Mouse (Mus musculus): ENCODE results near the gene Dock10. TPM values are rescaled to one million over a fixed set of nuclear protein-coding genes. Genes with fewer than 3 reads are reported as not detected.

Gene Dock10
- not detected in 2 replicates for polyA plus RNA-seq (2012; ENCODE audit: insufficient read depth, insufficient read length, low replicate concordance, missing spikeins)

DNA sequence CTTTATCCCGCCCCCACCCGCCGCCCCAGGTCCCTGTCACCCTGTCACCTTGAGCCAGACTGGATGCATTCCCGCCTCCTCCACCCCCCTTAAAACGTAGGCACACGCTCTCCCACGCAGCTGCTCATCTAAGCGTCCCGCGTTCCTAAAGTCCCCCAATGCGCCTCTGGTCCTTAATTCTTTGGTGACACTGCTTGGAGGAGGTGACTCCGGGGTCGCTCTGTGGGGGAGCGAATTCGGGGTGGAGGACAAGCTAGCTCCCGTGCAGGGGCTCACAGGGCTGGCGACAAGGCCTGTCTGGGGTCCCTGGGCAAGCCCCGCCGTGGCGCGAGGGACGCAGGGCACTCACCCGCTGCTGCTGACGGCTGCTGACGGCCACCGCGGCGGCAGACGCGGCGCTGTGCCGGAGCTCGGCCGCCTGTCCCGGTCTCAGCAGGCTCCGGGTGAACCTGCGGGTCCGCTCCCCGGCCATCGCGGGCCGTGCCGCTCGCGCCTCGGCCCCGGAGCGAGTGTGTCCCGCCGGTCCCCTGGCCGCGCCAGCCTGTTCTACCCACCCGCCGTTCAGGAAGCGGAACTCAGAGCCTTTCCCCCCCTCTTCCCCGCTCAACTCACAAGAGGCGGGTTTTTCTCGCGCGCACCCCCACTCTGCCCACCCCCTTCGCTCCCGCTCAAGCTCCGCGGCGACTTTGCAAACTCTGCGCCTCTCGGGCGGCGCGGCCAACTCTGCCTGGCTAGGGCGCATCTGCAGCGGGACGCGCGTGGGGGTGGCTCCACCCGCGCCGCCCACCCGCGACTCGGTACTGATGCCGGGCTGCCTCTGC is at the start of gene Dock10:
TSS of gene Dock10 (minus strand) at position 551 of the 821 bp plus-strand sequence.
- TF ChIP-seq POLR2A (IDR thresholded peaks at IDR 0.05; ENCODE audit: insufficient read depth, low read depth, low read length), result no peak; the same call in 1 of the 2 replicates
- peak; percentile 12; the same call in 1 of the 2 replicates for TF ChIP-seq CTCF (IDR thresholded peaks at IDR 0.05; ENCODE audit: insufficient read depth, low read depth, low read length)
- WGBS, result under 1% methylated on average over 82 of the region's 82 CpGs
- peaks cover 3% of the 10 kb centered on the region; the same call in 1 of the 2 replicates for H3K4me1 ChIP-seq (ENCODE audit: control insufficient read depth, insufficient read depth, low read length)
- H3K27ac ChIP-seq (ENCODE audit: insufficient read depth, low read depth, low read length), result peak within 1 kb of the TSS; percentile 86
- peak within 1 kb of the TSS; percentile 83 for H3K4me3 ChIP-seq (ENCODE audit: insufficient read depth, low read depth, low read length)

DNA sequence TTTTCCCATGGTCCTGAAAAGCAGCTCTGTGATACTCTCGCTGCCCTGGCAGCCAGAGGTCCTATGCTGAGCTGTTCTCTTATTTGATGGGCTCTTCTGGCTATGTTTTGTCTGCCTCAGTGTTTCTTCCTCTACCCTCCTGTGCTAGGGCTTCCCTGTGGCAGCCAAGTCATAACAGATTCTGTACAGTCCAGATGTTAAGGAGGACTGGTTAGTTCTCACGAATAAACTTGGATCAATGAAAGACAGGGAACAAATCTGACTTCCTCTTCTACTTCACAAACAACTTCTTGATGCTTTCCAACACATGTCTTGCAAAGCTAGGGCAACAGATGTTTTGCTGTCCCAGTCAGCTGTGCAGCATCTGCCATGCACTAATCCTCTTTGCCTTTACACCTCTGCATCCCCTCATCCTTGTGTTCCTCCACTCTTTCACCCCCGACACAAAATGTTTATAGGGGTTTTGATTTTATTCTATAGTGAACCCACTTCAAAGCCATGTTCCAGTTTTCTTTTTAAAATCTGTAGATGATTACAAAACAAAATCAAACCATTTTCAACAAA is 48.6 kb upstream of the Dock10 start:
- no peaks in the 10 kb centered on the region for H3K4me1 ChIP-seq (ENCODE audit: control insufficient read depth, insufficient read depth, low read length)
- WGBS, result 76% methylated on average over 3 of the region's 3 CpGs
- H3K4me3 ChIP-seq (ENCODE audit: insufficient read depth, low read depth, low read length), result no peak overlapping the region
- no peak overlapping the region for H3K27ac ChIP-seq (ENCODE audit: insufficient read depth, low read depth, low read length)
- no peak for TF ChIP-seq POLR2A (IDR thresholded peaks at IDR 0.05; ENCODE audit: insufficient read depth, low read depth, low read length)
- TF ChIP-seq CTCF (IDR thresholded peaks at IDR 0.05; ENCODE audit: insufficient read depth, low read depth, low read length), result no peak

DNA sequence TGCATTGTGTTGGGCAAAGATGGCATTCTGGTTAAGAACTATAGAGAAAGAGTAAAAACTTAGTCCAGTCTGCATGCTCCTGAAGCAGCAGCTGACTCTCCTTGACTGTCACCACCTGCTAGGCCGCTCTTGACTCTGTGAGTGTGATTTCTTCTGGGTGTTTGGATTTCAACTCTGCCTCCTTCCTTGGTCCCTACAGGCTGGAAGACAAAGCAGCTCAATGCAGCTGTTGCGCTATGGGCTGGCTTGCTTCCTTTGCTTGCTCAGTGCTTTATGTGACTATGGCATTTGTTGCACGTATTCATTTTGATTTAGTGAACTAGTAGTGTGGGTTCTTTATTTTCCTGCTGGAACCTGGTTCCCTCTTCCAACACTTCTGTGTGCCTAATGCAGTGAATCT is 43.7 kb upstream of the Dock10 start:
- no peak overlapping the region for H3K4me3 ChIP-seq (ENCODE audit: insufficient read depth, low read depth, low read length)
- H3K27ac ChIP-seq (ENCODE audit: insufficient read depth, low read depth, low read length), result no peak overlapping the region
- TF ChIP-seq CTCF (IDR thresholded peaks at IDR 0.05; ENCODE audit: insufficient read depth, low read depth, low read length), result no peak
- no peak for TF ChIP-seq POLR2A (IDR thresholded peaks at IDR 0.05; ENCODE audit: insufficient read depth, low read depth, low read length)
- no peaks in the 10 kb centered on the region for H3K4me1 ChIP-seq (ENCODE audit: control insufficient read depth, insufficient read depth, low read length)
- 70% methylated on average over 3 of the region's 3 CpGs for WGBS

DNA sequence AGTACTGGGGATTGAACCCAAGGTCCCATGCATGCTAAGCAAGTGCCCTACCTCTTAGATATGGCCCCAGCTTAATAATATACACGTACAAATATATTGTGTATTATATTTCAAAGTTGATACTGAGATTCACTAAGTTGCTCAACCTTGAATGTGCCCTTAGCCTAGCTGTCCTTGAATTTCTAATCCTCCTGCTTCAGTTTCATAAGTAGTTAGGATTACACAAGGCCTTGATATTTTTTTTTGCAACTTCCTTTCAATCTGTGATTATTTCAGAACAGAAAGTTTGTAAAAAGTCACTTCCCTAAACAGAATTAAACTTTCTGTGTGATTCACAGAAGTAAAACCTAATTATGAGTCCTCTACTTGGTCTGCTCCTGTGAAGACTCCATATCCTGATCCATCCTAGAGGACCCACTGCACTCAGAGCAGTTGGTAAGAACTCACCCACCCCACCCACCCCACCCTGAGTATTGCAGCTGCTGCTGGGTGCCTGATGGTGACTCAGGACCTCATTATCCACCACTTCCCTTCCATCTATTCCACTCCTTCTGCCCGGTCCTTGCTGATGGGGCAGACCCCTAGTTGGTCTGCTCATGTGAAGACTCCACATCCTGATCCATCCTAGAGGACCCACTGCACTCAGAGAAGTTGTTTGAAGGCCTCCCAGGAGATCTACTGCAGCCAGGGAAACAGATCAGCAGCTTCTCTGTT is 26.9 kb upstream of the Dock10 start:
- H3K4me3 ChIP-seq (ENCODE audit: insufficient read depth, low read depth, low read length), result no peak overlapping the region
- WGBS, result 89% methylated on average over 2 of the region's 2 CpGs
- H3K4me1 ChIP-seq (ENCODE audit: control insufficient read depth, insufficient read depth, low read length), result no peaks in the 10 kb centered on the region
- H3K27ac ChIP-seq (ENCODE audit: insufficient read depth, low read depth, low read length), result no peak overlapping the region
- TF ChIP-seq POLR2A (IDR thresholded peaks at IDR 0.05; ENCODE audit: insufficient read depth, low read depth, low read length) (no peak), CTCF (IDR thresholded peaks at IDR 0.05; ENCODE audit: insufficient read depth, low read depth, low read length) (no peak)

DNA sequence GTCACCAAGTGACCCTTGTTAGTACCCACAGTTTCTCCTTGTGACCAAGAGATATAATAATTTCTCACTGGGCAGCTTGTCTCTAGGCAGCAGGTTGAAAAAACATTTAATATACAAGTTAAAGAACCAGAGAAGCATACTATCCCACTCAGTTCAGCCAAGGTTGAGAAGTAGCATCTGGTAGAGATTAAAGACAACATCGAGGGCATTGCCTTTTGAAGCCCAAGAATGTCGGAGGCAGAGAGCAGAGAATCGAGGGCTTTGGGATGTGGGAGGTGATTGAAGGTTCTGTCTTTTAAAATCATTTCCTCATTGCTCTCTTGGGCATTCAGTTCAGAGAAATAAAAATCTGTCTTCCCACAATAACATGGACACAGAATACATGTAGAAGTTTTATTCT is 25.8 kb upstream of the Dock10 start:
- no peaks in the 10 kb centered on the region for H3K4me1 ChIP-seq (ENCODE audit: control insufficient read depth, insufficient read depth, low read length)
- WGBS, result 80% methylated on average over 3 of the region's 3 CpGs
- no peak for TF ChIP-seq CTCF (IDR thresholded peaks at IDR 0.05; ENCODE audit: insufficient read depth, low read depth, low read length)
- no peak for TF ChIP-seq POLR2A (IDR thresholded peaks at IDR 0.05; ENCODE audit: insufficient read depth, low read depth, low read length)
- no peak overlapping the region for H3K27ac ChIP-seq (ENCODE audit: insufficient read depth, low read depth, low read length)
- no peak overlapping the region for H3K4me3 ChIP-seq (ENCODE audit: insufficient read depth, low read depth, low read length)

DNA sequence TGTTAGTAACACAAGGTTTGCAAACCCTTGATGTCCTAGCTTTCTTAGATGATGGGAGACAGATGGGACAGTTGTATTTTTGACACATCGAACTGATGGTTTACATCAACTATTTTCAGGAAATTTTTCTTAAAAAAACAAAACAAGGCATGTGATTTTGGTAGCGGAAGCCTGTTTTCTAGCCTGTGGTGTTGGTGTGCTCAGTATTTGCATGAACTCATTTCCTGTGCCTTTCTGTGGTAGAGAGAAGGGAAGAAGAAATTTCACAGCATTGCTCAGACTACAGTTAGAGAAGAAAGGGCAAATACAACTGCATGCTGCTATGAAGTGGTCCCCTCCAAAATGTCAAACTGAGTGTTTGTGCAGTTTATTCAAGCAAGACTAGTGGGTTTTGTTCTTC is 7.2 kb upstream of the Dock10 start:
- H3K27ac ChIP-seq (ENCODE audit: insufficient read depth, low read depth, low read length), result no peak overlapping the region
- no peak overlapping the region for H3K4me3 ChIP-seq (ENCODE audit: insufficient read depth, low read depth, low read length)
- TF ChIP-seq POLR2A (IDR thresholded peaks at IDR 0.05; ENCODE audit: insufficient read depth, low read depth, low read length), result no peak
- TF ChIP-seq CTCF (IDR thresholded peaks at IDR 0.05; ENCODE audit: insufficient read depth, low read depth, low read length), result no peak
- H3K4me1 ChIP-seq (ENCODE audit: control insufficient read depth, insufficient read depth, low read length), result no peaks in the 10 kb centered on the region
- WGBS, result 96% methylated on average over 2 of the region's 2 CpGs

DNA sequence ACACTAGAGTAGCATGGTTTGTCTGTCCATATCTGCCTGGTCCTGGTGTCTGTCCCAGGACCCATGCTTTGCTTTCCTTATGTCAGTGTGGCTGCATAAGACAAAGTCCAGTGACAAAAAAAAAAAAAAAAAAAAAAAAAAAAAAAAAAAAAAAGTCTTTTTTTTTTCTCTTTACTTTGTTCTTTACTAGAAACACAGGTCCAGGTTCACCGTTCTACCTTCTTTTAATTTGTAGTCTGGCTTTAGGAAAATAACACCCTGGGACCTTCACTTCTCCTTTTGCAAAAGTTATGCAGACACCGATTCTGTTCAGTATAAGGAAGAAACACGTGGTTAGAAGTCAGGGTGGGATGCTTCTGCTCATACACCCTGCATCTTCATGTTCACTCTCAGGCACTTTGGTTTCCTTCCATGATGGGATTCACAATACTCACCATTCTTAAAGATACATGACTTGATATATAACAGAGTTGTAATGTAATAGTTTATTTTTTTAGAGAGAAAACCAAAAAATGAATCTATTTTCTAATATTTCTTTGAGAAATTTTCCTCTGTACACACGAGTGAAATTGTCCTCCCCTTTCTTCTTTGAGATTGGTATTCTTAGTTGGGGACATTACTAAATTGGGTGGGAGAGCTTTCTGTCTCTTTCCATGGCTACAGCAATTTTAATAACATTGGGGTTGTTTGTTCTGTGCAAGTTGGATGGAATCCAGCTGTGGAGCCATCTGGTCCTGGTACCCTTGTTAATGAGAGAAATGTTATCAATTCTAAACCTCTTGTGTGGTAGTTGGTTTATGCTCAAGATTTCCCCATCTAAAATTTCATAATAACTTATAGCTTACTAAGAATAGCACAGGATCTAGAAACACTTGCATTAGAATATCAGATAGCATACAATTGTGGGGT is 5.0 kb upstream of the Dock10 start:
- TF ChIP-seq POLR2A (IDR thresholded peaks at IDR 0.05; ENCODE audit: insufficient read depth, low read depth, low read length) (no peak), CTCF (IDR thresholded peaks at IDR 0.05; ENCODE audit: insufficient read depth, low read depth, low read length) (no peak)
- no peaks in the 10 kb centered on the region for H3K4me1 ChIP-seq (ENCODE audit: control insufficient read depth, insufficient read depth, low read length)
- no peak overlapping the region for H3K27ac ChIP-seq (ENCODE audit: insufficient read depth, low read depth, low read length)
- H3K4me3 ChIP-seq (ENCODE audit: insufficient read depth, low read depth, low read length), result no peak overlapping the region
- 67% methylated on average over 4 of the region's 4 CpGs for WGBS

DNA sequence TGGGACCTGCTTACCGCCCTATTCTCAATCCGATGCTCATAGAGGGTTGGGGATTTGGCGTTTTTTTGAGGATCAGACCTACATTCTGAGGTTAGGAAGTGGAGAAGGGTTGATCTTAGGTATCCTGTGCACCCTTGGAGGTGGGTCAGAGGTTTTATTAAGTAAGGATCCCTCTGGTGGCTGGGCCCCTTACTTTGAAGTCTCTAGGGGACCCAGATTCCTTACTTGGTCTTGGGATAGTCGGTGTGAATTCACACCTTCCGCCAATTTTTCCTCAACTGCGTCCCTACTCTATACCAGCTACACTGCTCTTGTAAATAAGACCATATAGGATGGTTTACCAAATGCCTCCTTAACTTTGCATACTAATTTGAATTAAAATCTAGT is 464 bp upstream of the Dock10 start:
- Histone ChIP-seq H3K27ac (ENCODE audit: insufficient read depth, low read depth, low read length) (no peak overlapping the region), H3K4me1 (ENCODE audit: control insufficient read depth, insufficient read depth, low read length) (peaks cover 3% of the 10 kb centered on the region; the same call in 1 of the 2 replicates), H3K4me3 (ENCODE audit: insufficient read depth, low read depth, low read length) (peak overlapping the region; percentile 83)
- 21% methylated on average over 6 of the region's 6 CpGs for WGBS
- TF ChIP-seq CTCF (IDR thresholded peaks at IDR 0.05; ENCODE audit: insufficient read depth, low read depth, low read length) (no peak), POLR2A (IDR thresholded peaks at IDR 0.05; ENCODE audit: insufficient read depth, low read depth, low read length) (no peak)
